Comparison of ENCODE assay signal across 8 mouse cellular contexts in the genomic region with DNA sequence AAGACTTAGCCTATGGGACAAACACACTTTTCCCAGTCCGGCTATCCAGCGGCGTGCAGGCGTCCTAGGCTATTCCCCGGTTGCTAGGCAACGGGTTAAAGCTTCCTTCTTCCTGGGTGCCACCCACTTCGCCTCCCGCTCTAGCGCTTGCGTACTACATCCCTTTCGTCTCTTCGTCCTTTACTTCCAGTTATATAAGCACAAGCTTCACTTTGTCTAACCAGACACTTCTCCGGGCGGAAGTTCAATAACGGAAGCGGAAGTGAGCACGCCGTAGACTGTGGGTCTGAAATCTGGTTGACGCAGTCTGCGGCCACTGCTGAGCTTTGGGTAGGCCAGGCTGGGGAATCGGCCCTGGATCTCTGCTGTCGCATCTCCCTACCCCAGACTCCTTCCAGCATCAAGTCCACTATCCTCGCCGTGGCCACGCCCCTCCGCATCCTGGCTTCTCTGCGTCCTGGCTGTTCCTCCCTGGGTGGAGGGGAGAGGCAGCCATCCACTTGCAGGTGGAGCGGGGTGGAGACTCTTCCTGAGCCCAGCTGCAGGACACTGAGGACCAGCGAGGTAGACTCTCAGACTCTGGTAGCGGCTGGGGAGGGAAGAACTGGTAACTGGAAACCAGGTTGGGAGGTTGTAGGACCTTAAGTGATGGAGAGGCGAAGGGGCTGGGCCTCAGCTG. TPM values are rescaled to one million over a fixed set of nuclear protein-coding genes. Genes with fewer than 3 reads are reported as not detected.
DNase-seq lines count a peak whose midpoint lies in the region; ATAC-seq and TF ChIP-seq lines count a peak whose summit lies in the region.

TSS of gene Fam120b (plus strand) at position 206 of the 679 bp plus-strand sequence.

- TF ChIP-seq POLR2A in brain, embryonic 14.5 days (IDR thresholded peaks at IDR 0.05; ENCODE audit: borderline replicate concordance, extremely low read depth, insufficient read depth, insufficient read length, poor library complexity, severe bottlenecking): peak; percentile 17; the same call in 1 of the 2 replicates
- peak; percentile 58 for TF ChIP-seq POLR2A in liver, adult 2 months (IDR thresholded peaks at IDR 0.05; ENCODE audit: extremely low read depth, insufficient read depth, low read length)
- TF ChIP-seq POLR2A in myocyte (IDR thresholded peaks at IDR 0.05; ENCODE audit: insufficient read length, low read depth): peak; percentile 84

- peaks cover 17% of the 10 kb centered on the region for H3K4me1 ChIP-seq in erythroblast, embryonic 14.5 days (ENCODE audit: control insufficient read depth)
- peaks cover 6% of the 10 kb centered on the region; the same call in 1 of the 2 replicates for H3K4me1 ChIP-seq in heart, embryonic 11.5 days (ENCODE audit: control insufficient read depth, insufficient read depth, low read length)
- H3K4me1 ChIP-seq in kidney, embryonic 16.5 days (ENCODE audit: insufficient read depth, low read length): peaks cover 19% of the 10 kb centered on the region
- H3K4me1 ChIP-seq in liver, adult 2 months (ENCODE audit: control insufficient read depth, insufficient read depth, low read length): peaks cover 6% of the 10 kb centered on the region

- H3K27ac ChIP-seq in heart, embryonic 11.5 days (ENCODE audit: low read depth, low read length): peak within 1 kb of the TSS; percentile 75
- H3K27ac ChIP-seq in kidney, embryonic 16.5 days (ENCODE audit: low read length): peak within 1 kb of the TSS; percentile 89
- H3K27ac ChIP-seq in liver, adult 2 months (replicated peaks; ENCODE audit: insufficient read depth, low read depth, low read length): peak within 1 kb of the TSS; percentile 69

- H3K9me3 ChIP-seq in erythroblast, embryonic 14.5 days (ENCODE audit: control insufficient read depth, low read length): no peaks in the 10 kb centered on the region
- H3K9me3 ChIP-seq in heart, embryonic 11.5 days (replicated peaks; ENCODE audit: control insufficient read depth, low read length): no peaks in the 10 kb centered on the region
- H3K9me3 ChIP-seq in kidney, embryonic 16.5 days (ENCODE audit: low read length): no peaks in the 10 kb centered on the region

- H3K79me2 ChIP-seq in liver, adult 2 months (ENCODE audit: control insufficient read depth, insufficient read depth, low read length): peaks cover 4% of the 10 kb centered on the region; the same call in 1 of the 2 replicates
- H3K79me2 ChIP-seq in myocyte (ENCODE audit: control insufficient read depth, insufficient read depth): peaks cover 33% of the 10 kb centered on the region

- H3K4me2 ChIP-seq in heart, embryonic 11.5 days: peak within 1 kb of the TSS; percentile 69
- H3K4me2 ChIP-seq in kidney, embryonic 16.5 days (replicated peaks; ENCODE audit: low read depth, low read length): peak within 1 kb of the TSS; percentile 91
- H3K4me2 ChIP-seq in myocyte (ENCODE audit: low read depth): peak within 1 kb of the TSS; percentile 92

- TF ChIP-seq CTCF in brain, embryonic 14.5 days (IDR thresholded peaks at IDR 0.05; ENCODE audit: borderline replicate concordance, extremely low read depth, insufficient read depth, insufficient read length): no peak
- TF ChIP-seq CTCF in liver, adult 2 months (IDR thresholded peaks at IDR 0.05; ENCODE audit: low read depth, low read length): no peak

- WGBS in heart, embryonic 11.5 days (ENCODE audit: insufficient replicate concordance): 1% methylated on average over 31 of the region's 31 CpGs
- WGBS in kidney, embryonic 16.5 days: under 1% methylated on average over 31 of the region's 31 CpGs
- under 1% methylated on average over 31 of the region's 31 CpGs for WGBS in liver, adult 2 months

- peaks cover 24% of the 10 kb centered on the region for H3K27me3 ChIP-seq in erythroblast, embryonic 14.5 days (ENCODE audit: control insufficient read depth)
- 0 out of 2 replicates have a peak, but pooled peaks cover 2% of the 10 kb centered on the region for H3K27me3 ChIP-seq in heart, embryonic 11.5 days (ENCODE audit: control insufficient read depth, insufficient read depth, low read length)
- H3K27me3 ChIP-seq in kidney, embryonic 16.5 days (ENCODE audit: insufficient read depth, low read length): no peaks in the 10 kb centered on the region
- H3K27me3 ChIP-seq in liver, adult 2 months (ENCODE audit: control insufficient read depth, insufficient read depth, low read length): no peaks in the 10 kb centered on the region
- H3K27me3 ChIP-seq in myocyte (ENCODE audit: control insufficient read depth, insufficient read depth, insufficient read length): no peaks in the 10 kb centered on the region
- no peaks in the 10 kb centered on the region for H3K27me3 ChIP-seq in splenic B cell, adult 2 months (ENCODE audit: control insufficient read depth, insufficient read depth, low read length, poor library complexity, severe bottlenecking)

- no peaks in the 10 kb centered on the region for H3K36me3 ChIP-seq in erythroblast, embryonic 14.5 days (ENCODE audit: control insufficient read depth)
- no peaks in the 10 kb centered on the region for H3K36me3 ChIP-seq in heart, embryonic 11.5 days (ENCODE audit: control insufficient read depth, insufficient read depth, low read length)
- H3K36me3 ChIP-seq in kidney, embryonic 16.5 days (ENCODE audit: insufficient read depth, low read length): no peaks in the 10 kb centered on the region
- no peaks in the 10 kb centered on the region for H3K36me3 ChIP-seq in liver, adult 2 months (ENCODE audit: control insufficient read depth, insufficient read depth, low read length)
- H3K36me3 ChIP-seq in myocyte (ENCODE audit: control insufficient read depth, insufficient read depth): no peaks in the 10 kb centered on the region
- 0 out of 2 replicates have a peak, but pooled peaks cover 2% of the 10 kb centered on the region for H3K36me3 ChIP-seq in splenic B cell, adult 2 months (ENCODE audit: control insufficient read depth, insufficient read depth, low read length, poor library complexity, severe bottlenecking)

- ATAC-seq in heart, embryonic 11.5 days (replicated peaks; ENCODE audit: insufficient number of reproducible peaks, low FRiP score, low TSS enrichment): peak; percentile 91
- peak; percentile 98 for ATAC-seq in kidney, embryonic 16.5 days (ENCODE audit: low FRiP score, low TSS enrichment)

- H3K4me3 ChIP-seq in erythroblast, embryonic 14.5 days (replicated peaks): peak within 1 kb of the TSS; percentile 81
- H3K4me3 ChIP-seq in heart, embryonic 11.5 days (ENCODE audit: low read depth, low read length): peak within 1 kb of the TSS; percentile 64
- peak within 1 kb of the TSS; percentile 96 for H3K4me3 ChIP-seq in kidney, embryonic 16.5 days (ENCODE audit: low read length)
- H3K4me3 ChIP-seq in liver, adult 2 months (ENCODE audit: insufficient read depth, low read depth, low read length): peak within 1 kb of the TSS; percentile 84
- H3K4me3 ChIP-seq in myocyte: peak within 1 kb of the TSS; percentile 74

- DNase-seq in CD4-positive helper T cell, adult 2 months (ENCODE audit: low read depth, low spot score): peak; percentile 96
- DNase-seq in brain, embryonic 14.5 days (ENCODE audit: low read depth): peak; percentile 99
- DNase-seq in liver, adult 2 months (ENCODE audit: extremely low read depth, low read depth, low spot score): peak; percentile 96
- peak; percentile 95 for DNase-seq in splenic B cell, adult 2 months (ENCODE audit: low read depth, low spot score)

- H3ac ChIP-seq in myocyte (ENCODE audit: control insufficient read depth, insufficient read length): peak within 1 kb of the TSS; percentile 19

- H3K9ac ChIP-seq in heart, embryonic 11.5 days (ENCODE audit: low read depth, low read length): peak within 1 kb of the TSS; percentile 84
- peak within 1 kb of the TSS; percentile 93 for H3K9ac ChIP-seq in kidney, embryonic 16.5 days (replicated peaks; ENCODE audit: low read length)
- peak within 1 kb of the TSS; percentile 87 for H3K9ac ChIP-seq in liver, adult 2 months (ENCODE audit: low read depth, low read length)

TF ChIP-seq in myocyte, 11 proteins besides CTCF, POLR2A, EP300 and RAD21:
- no peak for TF ChIP-seq USF1 (IDR thresholded peaks at IDR 0.05; ENCODE audit: low read depth)
- peak; percentile 90 for TF ChIP-seq POLR2AphosphoS2 (IDR thresholded peaks at IDR 0.05; ENCODE audit: insufficient read length, low read depth)
- no peak for TF ChIP-seq REST (IDR thresholded peaks at IDR 0.05; ENCODE audit: insufficient read depth, insufficient read length)
TF ChIP-seq in myocyte: peak in this region for 1.

RNA-seq across cellular contexts. Expression of gene Fam120b, which starts in this region (rescaled TPM):
- 23.8 and 29.5 TPM in 2 replicates for polyA plus RNA-seq in brain, embryonic 14.5 days (2012; rRNA removed)
- 0.04 and 0.08 TPM in 2 replicates for polyA plus RNA-seq in erythroblast, embryonic 14.5 days (2012)
- 16.7 and 19.1 TPM in 2 replicates for polyA plus RNA-seq in heart, embryonic 11.5 days (2014; fragmentation: Nextera tagmentation; extraction: Ambion mirVana)
- polyA plus RNA-seq in kidney, embryonic 16.5 days (2015; fragmentation: Nextera tagmentation; extraction: Ambion mirVana): 31.4 and 32.4 TPM in 2 replicates
- 13.3 and 13.4 TPM in 2 replicates for total RNA-seq in liver, adult 2 months (2014; rRNA removed)
- 4.4 and 5.8 TPM in 2 replicates for polyA plus RNA-seq in liver, adult 2 months (2012; rRNA removed)
- polyA plus RNA-seq in myocyte (2012; fragmentation: generic; extraction: Trizol): 8.8 TPM

Comparison
In these comparisons a context has a peak if more than half of its experiments do, and no peak if none do; other contexts are left out.
1. Peak in every context shown above with its lines: DNase-seq, ATAC-seq, H3K4me3 ChIP-seq and H3K27ac ChIP-seq.
2. POLR2A ChIP-seq: peak in every context shown above with its lines; median percentile 84 in myocyte; 58 in liver, adult 2 months; 17 in brain, embryonic 14.5 days.